In genomic region chr9:32937391-32937790, GRCm38 (mm10) we compare ENCODE assay signal across 27 mouse cellular contexts.
DNase-seq lines count a peak whose midpoint lies in the region; ATAC-seq and TF ChIP-seq lines count a peak whose summit lies in the region.
"Had no signal": no experiment of that assay in that cellular context is flagged by ENCODE, and none has a peak within 500 bp of the region (broad histone marks: within the 10 kb centered on the region; RNA-seq: fewer than 3 reads in every experiment).

No protein-coding gene starts in this region.

- H3K9me3 ChIP-seq in CH12.LX (replicated peaks; ENCODE audit: low read length): no peaks in the 10 kb centered on the region
- H3K9me3 ChIP-seq in heart, postnatal 0 days (replicated peaks; ENCODE audit: control insufficient read depth, low read length): no peaks in the 10 kb centered on the region
- H3K9me3 ChIP-seq: heart, embryonic 13.5 days; limb, embryonic 15.5 days; midbrain, embryonic 15.5 days had no signal

- TF ChIP-seq EP300 in CH12.LX (IDR thresholded peaks at IDR 0.05; ENCODE audit: low read length): no peak
- TF ChIP-seq EP300 in heart, postnatal 0 days (IDR thresholded peaks at IDR 0.05; ENCODE audit: low read depth): no peak

- in situ Hi-C loops in CH12.LX (cut with MboI; ENCODE audit: low pct_ligation_motif_present, low pct_unique_long_range_greater_than_20kb, low sequenced_read_pairs): loop anchor here (25.0 kb wide), 1 partner anchor 225 kb away; no protein-coding TSS in a partner anchor

- intact Hi-C loops in heart, postnatal 14 days (cut with DNase I): loop anchor here (5.0 to 10.0 kb wide), 3 partner anchors 103 to 213 kb away; no protein-coding TSS in a partner anchor

- ATAC-seq in heart, postnatal 0 days (ENCODE audit: insufficient read depth, low read depth): no peak
- ATAC-seq: forebrain, embryonic 16.5 days; midbrain, embryonic 15.5 days had no signal

- no peak overlapping the region for H3K4me3 ChIP-seq in CH12.LX (replicated peaks in 1 of 3; ENCODE audit: low read depth in 2 of 3, low read length in 2 of 3, poor library complexity in 1 of 3)
- no peak overlapping the region for H3K4me3 ChIP-seq in heart, postnatal 0 days (ENCODE audit: low read depth, low read length)
- H3K4me3 ChIP-seq: erythroblast, embryonic 14.5 days; heart, embryonic 13.5 days; limb, embryonic 15.5 days; midbrain, embryonic 15.5 days had no signal

- DNase-seq in heart, adult 18-20 months: peak; percentile 23 to 69
- DNase-seq in heart, postnatal 14 days: no peak
- DNase-seq in kidney, adult 9 months: peak; percentile 14
- no peak for DNase-seq in kidney, adult 11 months
- DNase-seq in CH12.LX (ENCODE audit: extremely low read depth): no peak
- DNase-seq in heart, postnatal 0 days (ENCODE audit: low spot score): no peak
- DNase-seq in cerebellum, postnatal 14 days: no peak
- DNase-seq in urinary bladder, adult 2 months (ENCODE audit: low spot score): no peak
- DNase-seq: adrenal gland, postnatal 25 days; B cell, adult 2 months; cerebellum, adult 18-20 months; cerebellum, postnatal 10 days; gastrocnemius, postnatal 14 days; kidney, adult 8-10 months; kidney, postnatal 10 days; layer of hippocampus, postnatal 36 days; left cerebral cortex, postnatal 4 days; lung, embryonic 14.5 days; lung, postnatal 14 days; spleen, adult 18-20 months had no signal

- H3K9ac ChIP-seq in CH12.LX (ENCODE audit: insufficient read depth, low read depth): no peak overlapping the region
- H3K9ac ChIP-seq in heart, postnatal 0 days (replicated peaks; ENCODE audit: low read depth, low read length): no peak overlapping the region
- H3K9ac ChIP-seq: heart, embryonic 13.5 days; hindbrain, embryonic 14.5 days; limb, embryonic 15.5 days; liver, embryonic 14.5 days; lung, embryonic 14.5 days; midbrain, embryonic 15.5 days had no signal

- no peak for TF ChIP-seq POLR2A in CH12.LX (IDR thresholded peaks at IDR 0.05; ENCODE audit: low read depth, low read length)

- dilution Hi-C loops in CH12.LX (cut with MboI; ENCODE audit: extremely low pct_ligation_motif_present, extremely low pct_unique_long_range_greater_than_20kb, low sequenced_read_pairs): no loop called here

- peaks cover 3 to 21% of the 10 kb centered on the region in 2 experiments; a peak in 3 of 4 replicates for H3K4me1 ChIP-seq in CH12.LX (ENCODE audit: control insufficient read depth in 1 of 2, insufficient read depth in 2 of 2)
- H3K4me1 ChIP-seq in heart, postnatal 0 days (ENCODE audit: control insufficient read depth, insufficient read depth): peaks cover 25% of the 10 kb centered on the region

- H3K27me3 ChIP-seq in CH12.LX (replicated peaks): no peaks in the 10 kb centered on the region
- H3K27me3 ChIP-seq in heart, postnatal 0 days (ENCODE audit: control insufficient read depth, insufficient read depth, low read length): no peaks in the 10 kb centered on the region
- H3K27me3 ChIP-seq: heart, embryonic 13.5 days; midbrain, embryonic 15.5 days had no signal

- TF ChIP-seq RAD21 in CH12.LX (IDR thresholded peaks at IDR 0.05; ENCODE audit: low read depth, low read length): no peak

- no peaks in the 10 kb centered on the region for H3K79me2 ChIP-seq in CH12.LX (replicated peaks; ENCODE audit: control insufficient read depth, extremely low read depth, insufficient read depth, poor library complexity, severe bottlenecking)

- no peaks in the 10 kb centered on the region for H3K36me3 ChIP-seq in CH12.LX (replicated peaks in 1 of 2; ENCODE audit: control insufficient read depth in 1 of 2, insufficient read depth in 1 of 2, low read length in 1 of 2)
- H3K36me3 ChIP-seq in heart, postnatal 0 days (replicated peaks; ENCODE audit: control insufficient read depth, insufficient read depth, low read length): no peaks in the 10 kb centered on the region
- H3K36me3 ChIP-seq: heart, embryonic 13.5 days; limb, embryonic 15.5 days; midbrain, embryonic 15.5 days had no signal

- 72% methylated on average over 7 of the region's 7 CpGs for WGBS in heart, postnatal 0 days

- no peak overlapping the region for H3K27ac ChIP-seq in CH12.LX (ENCODE audit: insufficient read depth, low read depth)
- peak overlapping the region; percentile 40; the same call in 1 of the 2 replicates for H3K27ac ChIP-seq in heart, postnatal 0 days (ENCODE audit: low read depth)
- H3K27ac ChIP-seq: heart, embryonic 13.5 days; hindbrain, embryonic 14.5 days; limb, embryonic 15.5 days; liver, embryonic 14.5 days; midbrain, embryonic 15.5 days had no signal

- H3K4me2 ChIP-seq in CH12.LX (ENCODE audit: insufficient read depth, low read depth, poor library complexity, severe bottlenecking): peak overlapping the region; percentile 31; the same call in 1 of the 2 replicates
- H3K4me2 ChIP-seq in heart, postnatal 0 days (ENCODE audit: low read depth, low read length): no peak overlapping the region
- H3K4me2 ChIP-seq: heart, embryonic 13.5 days; hindbrain, embryonic 14.5 days; limb, embryonic 15.5 days; lung, embryonic 14.5 days; midbrain, embryonic 15.5 days had no signal

- no peak for TF ChIP-seq CTCF in CH12.LX (conservative IDR thresholded peaks at IDR 0.05 in 1 of 2, IDR thresholded peaks at IDR 0.05 in 1 of 2; ENCODE audit: low read depth in 2 of 2, low read length in 2 of 2)
- no peak for TF ChIP-seq CTCF in heart, postnatal 0 days (IDR thresholded peaks at IDR 0.05; ENCODE audit: low read depth)

TF ChIP-seq in CH12.LX, 34 proteins besides CTCF, POLR2A, EP300 and RAD21:
- TF ChIP-seq MYC (IDR thresholded peaks at IDR 0.05; ENCODE audit: low read depth, low read length) (no peak), CHD2 (IDR thresholded peaks at IDR 0.05; ENCODE audit: low read length) (no peak), GABPA (IDR thresholded peaks at IDR 0.05; ENCODE audit: insufficient replicate concordance, low read depth, low read length) (no peak), MAX (IDR thresholded peaks at IDR 0.05; ENCODE audit: low read length) (no peak), TBP (conservative IDR thresholded peaks at IDR 0.05; ENCODE audit: low read depth, low read length) (no peak), ELF1 (IDR thresholded peaks at IDR 0.05; ENCODE audit: low read depth, low read length) (no peak), BHLHE40 (IDR thresholded peaks at IDR 0.05; ENCODE audit: low read depth, low read length) (no peak), POLR2AphosphoS2 (IDR thresholded peaks at IDR 0.05; ENCODE audit: low read depth, low read length) (no peak), SMC3 (IDR thresholded peaks at IDR 0.05; ENCODE audit: low read depth, low read length) (no peak), JUN (IDR thresholded peaks at IDR 0.05; ENCODE audit: insufficient read depth, low read depth, low read length) (no peak), ZNF384 (IDR thresholded peaks at IDR 0.05; ENCODE audit: low read depth, low read length) (no peak), CHD1 (IDR thresholded peaks at IDR 0.05; ENCODE audit: low read depth, low read length) (no peak), E2F4 (IDR thresholded peaks at IDR 0.05; ENCODE audit: insufficient replicate concordance, low read depth, low read length) (no peak), NRF1 (IDR thresholded peaks at IDR 0.05; ENCODE audit: low read depth, low read length) (no peak), MAFK (IDR thresholded peaks at IDR 0.05; ENCODE audit: insufficient replicate concordance, low read length) (no peak), KAT2A (IDR thresholded peaks at IDR 0.05; ENCODE audit: insufficient replicate concordance, low read length) (no peak), MEF2A (IDR thresholded peaks at IDR 0.05; ENCODE audit: borderline replicate concordance, low read depth, low read length) (no peak), UBTF (IDR thresholded peaks at IDR 0.05; ENCODE audit: low read depth, low read length) (no peak), ETS1 (conservative IDR thresholded peaks at IDR 0.05; ENCODE audit: low read depth, low read length) (no peak)

Comparison
In these comparisons a context has a peak if more than half of its experiments do, and no peak if none do; other contexts are left out.
1. DNase-seq: peak in heart, adult 18-20 months (2 of 2) and kidney, adult 9 months (single experiment); none in heart, postnatal 14 days (0 of 2), kidney, adult 11 months (single experiment), CH12.LX (single experiment), heart, postnatal 0 days (single experiment), cerebellum, postnatal 14 days (0 of 2) and urinary bladder, adult 2 months (single experiment).